Mouse (Mus musculus): Measurements from ENCODE around the gene Ces1g. TPM values are rescaled to one million over a fixed set of nuclear protein-coding genes. Genes with fewer than 3 reads are reported as not detected.

Gene Ces1g
- total and polyA plus RNA-seq, 2 experiments, result 127 to 240 TPM

- H3K27ac ChIP-seq (replicated peaks; ENCODE audit: insufficient read depth, low read depth, low read length), result no peak overlapping the region; the same call in 1 of the 2 replicates
- peak; percentile 99 for DNase-seq (ENCODE audit: extremely low read depth, low read depth, low spot score)
- WGBS, result 24% methylated on average over 1 of the region's 1 CpGs
These were observed 84.6 kb downstream of the Ces1g start for GRCm38 (mm10) chr8:93252400-93252925.

More at GRCm38 (mm10) chr8:93252400-93252925, 84.6 kb downstream of the Ces1g start:
- peaks cover 13% of the 10 kb centered on the region for H3K4me1 ChIP-seq (ENCODE audit: control insufficient read depth, insufficient read depth, low read length)
- no peak for TF ChIP-seq POLR2A (IDR thresholded peaks at IDR 0.05; ENCODE audit: extremely low read depth, insufficient read depth, low read length)
- no peak for TF ChIP-seq CTCF (IDR thresholded peaks at IDR 0.05; ENCODE audit: low read depth, low read length)
- H3K27me3 ChIP-seq (ENCODE audit: control insufficient read depth, insufficient read depth, low read length), result no peaks in the 10 kb centered on the region
- H3K4me3 ChIP-seq (ENCODE audit: insufficient read depth, low read depth, low read length), result no peak overlapping the region
- H3K79me2 ChIP-seq (ENCODE audit: control insufficient read depth, insufficient read depth, low read length), result no peaks in the 10 kb centered on the region
- H3K9ac ChIP-seq (ENCODE audit: low read depth, low read length), result no peak overlapping the region
- peaks cover 37% of the 10 kb centered on the region for H3K36me3 ChIP-seq (ENCODE audit: control insufficient read depth, insufficient read depth, low read length)

Other genes starting within 250 kb of the Ces1g start
- gene Ces1c, start 206.0 kb downstream of the Ces1g start, total RNA-seq (2014; rRNA removed), result 4,024 and 4,244 TPM in 2 replicates
- 2,214 and 2,228 TPM in 2 replicates for gene Ces1c, start 206.0 kb downstream of the Ces1g start, polyA plus RNA-seq (2012; rRNA removed)
- 1,635 and 2,448 TPM in 2 replicates for gene Ces1d, start 139.5 kb downstream of the Ces1g start, total RNA-seq (2014; rRNA removed)
- gene Ces1d, start 139.5 kb downstream of the Ces1g start, polyA plus RNA-seq (2012; rRNA removed), result 539 and 606 TPM in 2 replicates
- gene Ces1e, start 107.7 kb downstream of the Ces1g start, total RNA-seq (2014; rRNA removed), result 135 and 161 TPM in 2 replicates
- 80.8 and 82.7 TPM in 2 replicates for gene Ces1e, start 107.7 kb downstream of the Ces1g start, polyA plus RNA-seq (2012; rRNA removed)
- 493 and 530 TPM in 2 replicates for gene Ces1f, start 57.6 kb downstream of the Ces1g start, total RNA-seq (2014; rRNA removed)
- gene Ces1f, start 57.6 kb downstream of the Ces1g start, polyA plus RNA-seq (2012; rRNA removed), result 222 and 270 TPM in 2 replicates
- not detected in 2 replicates for gene Ces1h, start 42.4 kb upstream of the Ces1g start, total RNA-seq (2014; rRNA removed)
- not detected in 2 replicates for gene Ces1h, start 42.4 kb upstream of the Ces1g start, polyA plus RNA-seq (2012; rRNA removed)
- not detected in 2 replicates for gene Ces5a, start 198.5 kb upstream of the Ces1g start, total RNA-seq (2014; rRNA removed)
- gene Ces5a, start 198.5 kb upstream of the Ces1g start, polyA plus RNA-seq (2012; rRNA removed), result not detected in 2 replicates